Mouse (Mus musculus): ENCODE results near the gene Kif26a.

DNA sequence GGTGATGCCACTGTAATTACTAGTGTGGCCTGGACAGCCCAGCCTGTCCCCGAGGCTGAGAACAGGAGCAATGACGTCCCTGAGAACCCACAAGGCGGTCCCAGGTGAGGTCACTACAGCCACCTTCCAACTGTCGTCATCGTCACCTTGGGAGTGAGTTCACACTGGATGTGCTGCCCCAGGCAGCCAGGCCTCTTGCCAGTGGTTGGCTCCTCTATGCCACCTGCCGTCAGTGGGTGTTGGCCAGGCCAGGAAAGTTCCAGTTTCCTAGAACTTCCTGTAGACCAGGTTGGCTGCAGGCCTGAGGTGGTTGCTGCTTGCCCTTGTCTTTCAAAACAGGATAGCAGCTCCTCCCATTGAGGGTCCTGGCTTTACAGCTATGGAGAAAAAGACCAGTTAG is 40.9 kb downstream of the Kif26a start:
- TF ChIP-seq POLR2A (IDR thresholded peaks at IDR 0.05; ENCODE audit: insufficient read depth, low read depth, low read length) (no peak), CTCF (IDR thresholded peaks at IDR 0.05) (0 out of 2 replicates have a peak, but pooled peaks have one; percentile 3)
